Mouse (Mus musculus) hindbrain, embryonic 15.5 days (tissue): ENCODE results near the gene Nsl1. TPM values are rescaled to one million over a fixed set of nuclear protein-coding genes. Genes with fewer than 3 reads are reported as not detected.

Experiments
- ATAC-seq: fragments of 200-750 bp; cut with Nextera tagmentation; 2 replicates; pipeline ENCODE4 v1.8.0; 2017; ENCODE audit warnings: low read depth, moderate number of reproducible peaks, moderate TSS enrichment; ENCODE audit not compliant: low FRiP score
- H3K27ac ChIP-seq: fragments of 300-500 bp; sonication (generic); replicated peaks from 2 replicates; pipeline ENCODE4 v1.5.1; 2015; ENCODE audit warnings: mild to moderate bottlenecking, inconsistent platforms
- H3K27me3 ChIP-seq: fragments of 300-500 bp; sonication (generic); 2 replicates; pipeline ENCODE4 v1.6.1; 2015; ENCODE audit warnings: control low read depth, inconsistent platforms
- H3K36me3 ChIP-seq: fragments of 300-500 bp; sonication (generic); 2 replicates; pipeline ENCODE4 v1.6.1; 2015; ENCODE audit warnings: control low read depth, inconsistent platforms
- H3K4me1 ChIP-seq: fragments of 300-500 bp; sonication (generic); replicated peaks from 2 replicates; pipeline ENCODE4 v1.6.1; 2015; ENCODE audit warnings: control low read depth, inconsistent platforms
- H3K4me2 ChIP-seq: fragments of 300-500 bp; sonication (generic); 2 replicates; pipeline ENCODE4 v1.6.1; 2015; ENCODE audit warnings: moderate library complexity, mild to moderate bottlenecking, inconsistent platforms
- H3K4me3 ChIP-seq: fragments of 300-500 bp; sonication (generic); 2 replicates; pipeline ENCODE4 v1.5.1; 2015; ENCODE audit warnings: mild to moderate bottlenecking, inconsistent platforms
- H3K9ac ChIP-seq: fragments of 300-500 bp; sonication (generic); 2 replicates; pipeline ENCODE4 v1.6.1; 2015; ENCODE audit warnings: inconsistent platforms
- H3K9me3 ChIP-seq: fragments of 300-500 bp; sonication (generic); 2 replicates; pipeline ENCODE4 v1.6.1; 2016; ENCODE audit warnings: control low read depth, inconsistent platforms
- WGBS: fragments of 180-500 bp; shearing (Covaris S2); methylation state at CpG from one replicate; pipeline ENCODE4 v1.1.7; 2015; 5-methylcytosine and 5-hydroxymethylcytosine counted together
- polyA plus RNA-seq: library from polyadenylated mRNA; unstranded; fragments of >200 nt; fragmentation: Nextera tagmentation; extraction: Ambion mirVana; gene quantifications from 2 replicates; pipeline ENCODE4 v1.2.1, GENCODE M21; 2015

The Nsl1 gene
- polyA plus RNA-seq, 1 experiment from 2014 or later, result 4.9 TPM

GRCm38 (mm10) chr1:191125811-191126638 lies 63.2 kb downstream of the Nsl1 start:
- no peak overlapping the region for H3K27ac ChIP-seq
- no peak overlapping the region for H3K9ac ChIP-seq
- peak overlapping the region; percentile 55 for H3K4me2 ChIP-seq
- peak overlapping the region; percentile 24 for H3K4me3 ChIP-seq
- ATAC-seq, result 0 out of 2 replicates have a peak, but pooled peaks have one; percentile 54
- H3K36me3 ChIP-seq, result no peaks in the 10 kb centered on the region
- 16% methylated on average over 38 of the region's 38 CpGs for WGBS
- 0 out of 2 replicates have a peak, but pooled peaks cover 5% of the 10 kb centered on the region for H3K4me1 ChIP-seq
- H3K27me3 ChIP-seq, result peaks cover 4% of the 10 kb centered on the region; the same call in 1 of the 2 replicates
- H3K9me3 ChIP-seq, result no peaks in the 10 kb centered on the region

GRCm38 (mm10) chr1:191131692-191132091 lies 68.9 kb downstream of the Nsl1 start:
- H3K27me3 ChIP-seq, result no peaks in the 10 kb centered on the region
- no peak overlapping the region for H3K9ac ChIP-seq
- no peak overlapping the region for H3K4me2 ChIP-seq
- WGBS, result 93% methylated on average over 2 of the region's 2 CpGs
- H3K4me1 ChIP-seq, result no peaks in the 10 kb centered on the region
- no peaks in the 10 kb centered on the region for H3K9me3 ChIP-seq
- no peak overlapping the region for H3K4me3 ChIP-seq
- H3K27ac ChIP-seq, result no peak overlapping the region
- ATAC-seq, result no peak
- no peaks in the 10 kb centered on the region for H3K36me3 ChIP-seq

DNA sequence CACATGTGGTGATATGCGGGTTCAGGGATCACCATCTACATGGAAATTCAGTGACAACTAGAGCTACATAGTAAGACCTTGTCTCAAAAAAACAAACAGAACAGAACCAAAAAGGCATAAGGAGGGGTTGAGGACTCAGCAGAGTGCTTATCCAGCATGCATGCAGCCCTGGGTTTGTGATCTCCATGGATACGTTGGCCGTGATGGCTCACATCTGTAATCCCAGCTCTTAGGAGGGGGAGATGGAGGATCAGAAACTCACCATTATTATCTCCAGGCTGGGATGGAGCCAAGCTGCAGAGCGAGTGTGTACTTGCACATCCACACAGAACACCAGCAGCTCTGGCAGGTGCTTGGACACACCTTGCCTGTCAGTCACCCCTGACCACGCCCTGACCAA lies 69.4 kb downstream of the Nsl1 start:
- Histone ChIP-seq H3K27ac (no peak overlapping the region), H3K4me2 (no peak overlapping the region), H3K36me3 (no peaks in the 10 kb centered on the region), H3K9me3 (no peaks in the 10 kb centered on the region), H3K4me1 (no peaks in the 10 kb centered on the region), H3K4me3 (no peak overlapping the region), H3K9ac (no peak overlapping the region), H3K27me3 (no peaks in the 10 kb centered on the region)
- 78% methylated on average over 5 of the region's 5 CpGs for WGBS
- ATAC-seq, result no peak

DNA sequence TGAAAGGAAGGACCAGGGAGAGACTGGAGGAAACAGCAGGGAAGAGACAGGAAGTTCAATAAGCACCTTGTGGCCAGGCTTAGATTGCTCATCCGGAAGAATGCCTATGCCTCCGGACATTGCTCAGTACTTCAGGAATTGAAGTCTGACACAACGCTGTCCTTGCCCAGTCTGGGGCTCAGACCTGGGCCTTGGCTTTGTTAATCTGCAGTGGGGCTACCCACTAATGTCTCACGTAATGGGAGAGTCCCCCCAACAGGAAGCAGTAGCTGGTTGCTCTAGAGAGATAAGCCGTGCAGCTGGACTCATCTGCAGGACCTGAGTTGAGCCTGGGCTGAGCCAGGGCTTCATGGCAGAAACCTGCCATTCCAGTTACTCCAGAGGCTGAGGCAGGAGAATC lies 70.1 kb downstream of the Nsl1 start:
- H3K4me1 ChIP-seq, result no peaks in the 10 kb centered on the region
- 76% methylated on average over 5 of the region's 5 CpGs for WGBS
- no peaks in the 10 kb centered on the region for H3K36me3 ChIP-seq
- no peak overlapping the region for H3K4me2 ChIP-seq
- H3K27me3 ChIP-seq, result no peaks in the 10 kb centered on the region
- no peak for ATAC-seq
- H3K9ac ChIP-seq, result no peak overlapping the region
- no peak overlapping the region for H3K4me3 ChIP-seq
- no peak overlapping the region for H3K27ac ChIP-seq
- H3K9me3 ChIP-seq, result no peaks in the 10 kb centered on the region

GRCm38 (mm10) chr1:191135406-191135805 lies 72.6 kb downstream of the Nsl1 start:
- Histone ChIP-seq H3K27ac (no peak overlapping the region), H3K4me1 (no peaks in the 10 kb centered on the region), H3K4me3 (no peak overlapping the region), H3K4me2 (no peak overlapping the region), H3K9ac (no peak overlapping the region), H3K27me3 (no peaks in the 10 kb centered on the region), H3K36me3 (no peaks in the 10 kb centered on the region), H3K9me3 (no peaks in the 10 kb centered on the region)
- ATAC-seq, result no peak
- WGBS, result 61% methylated on average over 4 of the region's 4 CpGs

Other genes starting within 250 kb of the Nsl1 start
- gene Rps6kc1, start 151.2 kb upstream of the Nsl1 start, polyA plus RNA-seq, result 27.4 and 30.4 TPM in 2 replicates
- gene Angel2, start 137.9 kb upstream of the Nsl1 start, polyA plus RNA-seq, result 43.9 and 48.6 TPM in 2 replicates
- gene Vash2, start 83.7 kb upstream of the Nsl1 start, polyA plus RNA-seq, result 77.3 and 83.6 TPM in 2 replicates
- 9.9 and 10.2 TPM in 2 replicates for gene Flvcr1, start 36.9 kb upstream of the Nsl1 start, polyA plus RNA-seq
- not detected in 2 replicates for gene Spata45, start 26.4 kb upstream of the Nsl1 start, polyA plus RNA-seq
- gene Tatdn3, start 80 bp upstream of the Nsl1 start, polyA plus RNA-seq, result 14.5 TPM in 2 replicates
- 2.0 and 2.3 TPM in 2 replicates for gene Batf3, start 34.8 kb downstream of the Nsl1 start, polyA plus RNA-seq
- not detected in 2 replicates for gene Fam71a, start 101.8 kb downstream of the Nsl1 start, polyA plus RNA-seq
- gene Atf3, start 155.0 kb downstream of the Nsl1 start, polyA plus RNA-seq, result 0.73 and 1.8 TPM in 2 replicates